Mouse (Mus musculus) midbrain, embryonic 13.5 days (tissue): ENCODE data around the gene Dlgap1. TPM values are rescaled to one million over a fixed set of nuclear protein-coding genes. Genes with fewer than 3 reads are reported as not detected.

ENCODE experiments used
- ATAC-seq: fragments of 200-750 bp; cut with Nextera tagmentation; 2 replicates; pipeline ENCODE4 v1.8.0; 2017; ENCODE audit warnings: mild to moderate bottlenecking, moderate TSS enrichment, moderate library complexity
- H3K27ac ChIP-seq: fragments of 300-500 bp; sonication (generic); 2 replicates; pipeline ENCODE4 v1.5.1; 2015; ENCODE audit warnings: inconsistent platforms, mild to moderate bottlenecking, moderate library complexity
- H3K27me3 ChIP-seq: fragments of 300-500 bp; sonication (generic); 2 replicates; pipeline ENCODE4 v1.6.1; 2015; ENCODE audit warnings: mild to moderate bottlenecking, inconsistent platforms
- H3K36me3 ChIP-seq: fragments of 300-500 bp; sonication (generic); 2 replicates; pipeline ENCODE4 v1.6.1; 2015; ENCODE audit warnings: mild to moderate bottlenecking, inconsistent platforms
- H3K4me1 ChIP-seq: fragments of 300-500 bp; sonication (generic); replicated peaks from 2 replicates; pipeline ENCODE4 v1.6.1; 2015; ENCODE audit warnings: inconsistent platforms
- H3K4me2 ChIP-seq: fragments of 300-500 bp; sonication (generic); replicated peaks from 2 replicates; pipeline ENCODE4 v1.6.1; 2015; ENCODE audit warnings: moderate library complexity, mild to moderate bottlenecking, inconsistent platforms
- H3K4me3 ChIP-seq: fragments of 300-500 bp; sonication (generic); replicated peaks from 2 replicates; pipeline ENCODE4 v1.5.1; 2015; ENCODE audit warnings: mild to moderate bottlenecking, inconsistent platforms
- H3K9ac ChIP-seq: fragments of 300-500 bp; sonication (generic); replicated peaks from 2 replicates; pipeline ENCODE4 v1.6.1; 2015; ENCODE audit warnings: mild to moderate bottlenecking, inconsistent platforms
- H3K9me3 ChIP-seq: fragments of 300-500 bp; sonication (generic); 2 replicates; pipeline ENCODE4 v1.6.1; 2016; ENCODE audit warnings: mild to moderate bottlenecking, inconsistent platforms
- WGBS: fragments of 180-500 bp; shearing (Covaris S2); methylation state at CpG from one replicate; pipeline ENCODE4 v1.1.7; 2015; 5-methylcytosine and 5-hydroxymethylcytosine counted together
- polyA plus RNA-seq: library from polyadenylated mRNA; unstranded; fragments of >200 nt; fragmentation: Nextera tagmentation; extraction: Ambion mirVana; gene quantifications from 2 replicates; pipeline ENCODE4 v1.2.1, GENCODE M21; 2015

Dlgap1 gene
- polyA plus RNA-seq, 1 experiment from 2014 or later, result 10.1 TPM

GRCm38 (mm10) chr17:70734728-70735127 is 765.9 kb downstream of the Dlgap1 start:
- peaks cover 17% of the 10 kb centered on the region for H3K4me1 ChIP-seq
- H3K4me3 ChIP-seq, result no peak overlapping the region
- no peak for ATAC-seq
- no peaks in the 10 kb centered on the region for H3K36me3 ChIP-seq
- WGBS, result 96% methylated on average over 3 of the region's 3 CpGs
- H3K9me3 ChIP-seq, result no peaks in the 10 kb centered on the region
- H3K9ac ChIP-seq, result no peak overlapping the region
- no peak overlapping the region for H3K27ac ChIP-seq
- H3K27me3 ChIP-seq, result no peaks in the 10 kb centered on the region
- H3K4me2 ChIP-seq, result no peak overlapping the region

GRCm38 (mm10) chr17:70735396-70735795 is 766.5 kb downstream of the Dlgap1 start:
- H3K36me3 ChIP-seq, result no peaks in the 10 kb centered on the region
- no peak overlapping the region for H3K9ac ChIP-seq
- no peak overlapping the region for H3K4me3 ChIP-seq
- H3K9me3 ChIP-seq, result no peaks in the 10 kb centered on the region
- H3K27me3 ChIP-seq, result no peaks in the 10 kb centered on the region
- peaks cover 17% of the 10 kb centered on the region for H3K4me1 ChIP-seq
- 76% methylated on average over 3 of the region's 3 CpGs for WGBS
- ATAC-seq, result no peak
- H3K4me2 ChIP-seq, result no peak overlapping the region
- H3K27ac ChIP-seq, result no peak overlapping the region

GRCm38 (mm10) chr17:70737424-70737823 is 768.6 kb downstream of the Dlgap1 start:
- Histone ChIP-seq H3K27me3 (peaks cover 6% of the 10 kb centered on the region; the same call in 1 of the 2 replicates), H3K36me3 (no peaks in the 10 kb centered on the region), H3K9me3 (no peaks in the 10 kb centered on the region), H3K9ac (no peak overlapping the region), H3K4me2 (peak overlapping the region; percentile 50), H3K4me1 (peaks cover 17% of the 10 kb centered on the region), H3K4me3 (no peak overlapping the region), H3K27ac (no peak overlapping the region)
- 5% methylated on average over 6 of the region's 6 CpGs for WGBS
- peak; percentile 57 for ATAC-seq

GRCm38 (mm10) chr17:70738168-70738854 is 769.4 kb downstream of the Dlgap1 start:
- Histone ChIP-seq H3K4me3 (peak overlapping the region; percentile 16), H3K4me1 (peaks cover 17% of the 10 kb centered on the region), H3K9ac (no peak overlapping the region), H3K4me2 (peak overlapping the region; percentile 50), H3K9me3 (no peaks in the 10 kb centered on the region), H3K27ac (no peak overlapping the region), H3K36me3 (no peaks in the 10 kb centered on the region), H3K27me3 (peaks cover 6% of the 10 kb centered on the region; the same call in 1 of the 2 replicates)
- peak; percentile 96 for ATAC-seq
- WGBS, result 3% methylated on average over 17 of the region's 17 CpGs

- Histone ChIP-seq H3K4me3 (no peak overlapping the region), H3K9me3 (no peaks in the 10 kb centered on the region), H3K9ac (no peak overlapping the region), H3K4me2 (no peak overlapping the region), H3K4me1 (peaks cover 17% of the 10 kb centered on the region), H3K36me3 (no peaks in the 10 kb centered on the region), H3K27ac (no peak overlapping the region), H3K27me3 (peaks cover 6% of the 10 kb centered on the region; the same call in 1 of the 2 replicates)
- 87% methylated on average over 6 of the region's 6 CpGs for WGBS
- no peak for ATAC-seq
These were observed 770.5 kb downstream of the Dlgap1 start for GRCm38 (mm10) chr17:70739346-70739745.

- Histone ChIP-seq H3K36me3 (no peaks in the 10 kb centered on the region), H3K9me3 (no peaks in the 10 kb centered on the region), H3K4me3 (no peak overlapping the region), H3K27ac (no peak overlapping the region), H3K4me1 (peaks cover 22% of the 10 kb centered on the region), H3K27me3 (peaks cover 26% of the 10 kb centered on the region), H3K4me2 (no peak overlapping the region), H3K9ac (no peak overlapping the region)
- WGBS, result 95% methylated on average over 1 of the region's 1 CpGs
- ATAC-seq, result no peak
These were observed 772.8 kb downstream of the Dlgap1 start for GRCm38 (mm10) chr17:70741696-70742095.

- Histone ChIP-seq H3K27me3 (peaks cover 48% of the 10 kb centered on the region), H3K9me3 (no peaks in the 10 kb centered on the region), H3K4me2 (no peak overlapping the region), H3K4me1 (peaks cover 24% of the 10 kb centered on the region), H3K36me3 (no peaks in the 10 kb centered on the region), H3K27ac (no peak overlapping the region), H3K4me3 (no peak overlapping the region), H3K9ac (no peak overlapping the region)
- no peak for ATAC-seq
- WGBS, result 96% methylated on average over 5 of the region's 5 CpGs
These were observed 775.8 kb downstream of the Dlgap1 start for GRCm38 (mm10) chr17:70744570-70745153.

GRCm38 (mm10) chr17:70745385-70745784 is 776.5 kb downstream of the Dlgap1 start:
- WGBS, result 84% methylated on average over 6 of the region's 6 CpGs
- no peaks in the 10 kb centered on the region for H3K9me3 ChIP-seq
- no peak overlapping the region for H3K4me3 ChIP-seq
- H3K9ac ChIP-seq, result no peak overlapping the region
- no peaks in the 10 kb centered on the region for H3K36me3 ChIP-seq
- H3K4me1 ChIP-seq, result peaks cover 24% of the 10 kb centered on the region
- no peak overlapping the region for H3K4me2 ChIP-seq
- ATAC-seq, result no peak
- H3K27me3 ChIP-seq, result peaks cover 53% of the 10 kb centered on the region
- no peak overlapping the region for H3K27ac ChIP-seq

GRCm38 (mm10) chr17:70746379-70747079 is 777.7 kb downstream of the Dlgap1 start:
- peaks cover 62% of the 10 kb centered on the region for H3K27me3 ChIP-seq
- ATAC-seq, result no peak
- WGBS, result 24% methylated on average over 9 of the region's 9 CpGs
- no peaks in the 10 kb centered on the region for H3K9me3 ChIP-seq
- no peak overlapping the region for H3K9ac ChIP-seq
- H3K4me2 ChIP-seq, result no peak overlapping the region
- no peak overlapping the region for H3K4me3 ChIP-seq
- H3K27ac ChIP-seq, result no peak overlapping the region
- peaks cover 35% of the 10 kb centered on the region for H3K4me1 ChIP-seq
- H3K36me3 ChIP-seq, result no peaks in the 10 kb centered on the region

GRCm38 (mm10) chr17:70747731-70748475 is 779.0 kb downstream of the Dlgap1 start:
- peak overlapping the region; percentile 50 for H3K4me2 ChIP-seq
- H3K27ac ChIP-seq, result peak overlapping the region; percentile 30; the same call in 1 of the 2 replicates
- peak overlapping the region; percentile 26 for H3K4me3 ChIP-seq
- peak; percentile 74 for ATAC-seq
- peaks cover 35% of the 10 kb centered on the region for H3K4me1 ChIP-seq
- H3K9me3 ChIP-seq, result no peaks in the 10 kb centered on the region
- whole genome bisulfite sequencing, result under 1% methylated on average over 23 of the region's 23 CpGs
- peaks cover 70% of the 10 kb centered on the region for H3K27me3 ChIP-seq
- H3K9ac ChIP-seq, result peak overlapping the region; percentile 48
- H3K36me3 ChIP-seq, result no peaks in the 10 kb centered on the region

- Histone ChIP-seq H3K9me3 (no peaks in the 10 kb centered on the region), H3K36me3 (no peaks in the 10 kb centered on the region), H3K4me1 (peaks cover 35% of the 10 kb centered on the region), H3K27me3 (peaks cover 75% of the 10 kb centered on the region), H3K27ac (no peak overlapping the region), H3K4me3 (peak overlapping the region; percentile 26; the same call in 1 of the 2 replicates), H3K4me2 (peak overlapping the region; percentile 50), H3K9ac (no peak overlapping the region)
- no peak for ATAC-seq
- WGBS, result 5% methylated on average over 10 of the region's 10 CpGs
These were observed 779.6 kb downstream of the Dlgap1 start for GRCm38 (mm10) chr17:70748476-70748830.
